Mouse (Mus musculus): ENCODE measurements around the gene Rab3il1.

Gene Rab3il1

GRCm38 (mm10) chr19:10013348-10013747 is 11.9 kb downstream of the Rab3il1 start:
- DNase-seq (ENCODE audit: low spot score in 2 of 2) = no peak

DNA sequence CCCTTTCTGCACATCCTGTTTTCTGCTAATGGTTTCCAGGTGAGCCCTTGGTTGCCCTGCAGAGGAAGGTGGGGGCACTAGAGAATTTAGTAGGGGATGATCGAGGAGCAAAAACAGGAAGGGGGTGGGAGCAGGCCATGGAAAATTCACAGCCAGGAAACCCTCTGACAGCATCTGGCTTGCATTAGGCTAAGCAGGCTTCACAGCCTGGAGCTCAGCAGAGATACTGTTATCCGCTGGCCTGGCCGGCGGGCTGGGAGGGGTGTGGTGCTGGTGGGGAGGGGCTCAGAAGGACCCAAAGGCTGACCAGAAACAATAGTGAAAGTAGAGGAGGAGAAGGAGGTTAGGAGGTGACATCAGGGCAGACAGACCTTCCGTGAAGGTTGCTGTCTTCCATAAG is 12.4 kb downstream of the Rab3il1 start:
- DNase-seq (ENCODE audit: low spot score in 2 of 2) = no peak

DNA sequence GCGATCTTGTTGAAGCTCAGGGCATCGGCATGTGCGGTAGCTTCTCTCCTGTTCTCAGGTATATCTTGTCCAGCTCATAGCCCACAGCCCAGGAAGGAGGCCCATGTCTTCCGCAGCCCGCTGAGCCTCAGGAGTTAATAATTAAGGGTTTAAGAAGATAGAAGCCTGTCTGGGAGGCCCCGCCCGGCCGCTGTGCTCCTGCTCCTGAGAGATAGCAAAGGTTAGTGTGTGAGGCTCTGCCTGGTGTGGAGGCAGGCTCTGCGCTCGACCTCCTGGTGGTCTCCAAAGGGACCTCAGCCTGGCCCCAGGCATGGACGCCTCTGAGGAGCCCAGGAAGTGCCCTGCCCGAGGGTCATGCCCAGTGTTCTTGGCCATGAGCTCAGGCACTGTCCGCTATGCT is 13.4 kb downstream of the Rab3il1 start:
- no peak for DNase-seq (ENCODE audit: low spot score in 2 of 2)

DNA sequence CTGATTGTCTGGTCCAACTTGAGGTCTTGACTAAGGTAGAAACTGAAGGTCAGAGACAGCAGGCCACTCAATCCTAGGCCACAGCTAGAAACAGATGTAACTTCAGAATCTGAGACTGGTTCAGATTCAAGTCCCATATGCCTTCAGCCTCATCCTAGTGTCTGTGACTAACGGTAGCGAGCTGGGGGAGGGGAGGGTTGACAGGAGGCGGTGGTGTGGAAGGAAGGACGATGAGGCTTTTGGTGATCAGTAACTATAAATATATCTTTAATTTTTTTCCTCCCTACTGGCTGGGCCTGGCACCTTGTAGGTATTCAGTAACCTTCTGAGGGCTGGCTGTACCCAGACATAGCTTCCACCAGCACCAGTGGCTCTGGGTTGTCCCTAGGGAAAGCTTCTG is 14.0 kb downstream of the Rab3il1 start:
- no peak for DNase-seq (ENCODE audit: low spot score in 2 of 2)

DNA sequence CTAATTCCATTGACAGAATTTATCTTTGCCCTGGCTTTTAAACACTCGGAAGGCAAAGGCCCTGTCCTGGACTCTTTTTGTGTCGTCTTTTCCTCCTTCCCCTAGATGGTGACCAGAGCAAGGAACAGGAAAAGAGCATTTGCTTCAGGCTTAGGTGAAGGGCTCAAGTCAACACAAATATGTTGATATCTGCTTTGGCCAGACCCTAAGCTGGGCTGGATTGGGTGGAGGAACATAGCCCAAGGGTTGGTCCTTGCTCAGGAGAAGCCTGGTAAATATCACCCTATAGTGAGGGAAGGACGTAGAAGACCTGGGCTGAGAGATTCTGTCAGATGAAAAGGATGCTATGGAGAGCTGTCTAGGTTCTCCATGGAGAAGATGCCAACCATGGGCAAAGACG is 14.7 kb downstream of the Rab3il1 start:
- DNase-seq (ENCODE audit: low spot score in 2 of 2) = no peak

DNA sequence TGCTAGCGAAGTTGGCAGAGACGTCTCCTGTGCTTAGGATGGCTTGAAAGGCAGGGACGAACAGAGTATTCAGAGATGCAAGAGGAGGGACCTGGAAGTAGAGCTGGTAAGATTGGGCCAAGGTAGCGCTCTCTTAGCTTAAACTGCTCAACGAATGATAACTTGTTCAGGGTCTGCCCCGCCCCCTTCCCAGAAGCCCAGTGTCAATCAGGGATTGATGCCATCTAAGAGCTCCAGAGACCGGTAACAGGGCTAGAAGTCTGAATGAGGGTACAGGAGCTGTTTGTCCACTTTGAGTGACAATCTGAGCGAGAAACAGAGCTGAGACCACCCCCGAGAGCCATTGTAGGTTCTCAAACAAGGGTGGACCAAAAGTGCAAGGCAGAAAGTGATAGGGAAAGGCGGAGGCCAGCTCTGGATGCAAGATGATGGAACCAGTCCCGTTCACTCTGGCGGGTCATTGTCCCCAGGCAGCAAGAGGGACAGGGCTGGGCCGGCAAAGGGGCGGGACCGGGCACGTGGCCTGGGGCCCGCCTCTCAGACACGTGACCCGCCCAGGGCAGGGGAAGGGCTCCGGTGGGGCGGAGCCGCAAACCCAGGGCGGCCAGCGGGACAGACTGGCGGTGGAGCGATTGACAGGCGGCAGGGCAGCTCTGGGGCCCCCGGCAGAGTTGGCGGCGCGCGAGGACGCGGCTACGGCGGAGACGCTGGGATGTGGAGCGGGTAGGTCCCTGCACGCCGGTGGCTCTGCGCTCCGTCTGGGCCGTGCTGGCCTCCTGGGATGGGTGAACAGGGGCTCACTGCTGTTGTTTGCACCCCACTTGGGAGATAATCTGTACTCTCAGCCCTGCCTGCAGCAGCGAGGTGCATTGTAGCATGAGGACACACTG is 16.4 kb downstream of the Rab3il1 start:
- peak; percentile 67 to 73 for DNase-seq (ENCODE audit: low spot score in 2 of 2)

GRCm38 (mm10) chr19:10018527-10018818 is 17.0 kb downstream of the Rab3il1 start:
- no peak for DNase-seq (ENCODE audit: low spot score in 2 of 2)

- DNase-seq (ENCODE audit: low spot score in 2 of 2) = no peak
These were observed 17.8 kb downstream of the Rab3il1 start for GRCm38 (mm10) chr19:10019214-10019760.

- DNase-seq (ENCODE audit: low spot score in 2 of 2) = no peak
These were observed 20.5 kb downstream of the Rab3il1 start for GRCm38 (mm10) chr19:10021981-10022380.

GRCm38 (mm10) chr19:10022414-10023303 is 21.2 kb downstream of the Rab3il1 start:
- DNase-seq (ENCODE audit: low spot score in 2 of 2) = peak; percentile 49 to 66

GRCm38 (mm10) chr19:10023304-10023758 is 21.9 kb downstream of the Rab3il1 start:
- no peak for DNase-seq (ENCODE audit: low spot score in 2 of 2)

DNA sequence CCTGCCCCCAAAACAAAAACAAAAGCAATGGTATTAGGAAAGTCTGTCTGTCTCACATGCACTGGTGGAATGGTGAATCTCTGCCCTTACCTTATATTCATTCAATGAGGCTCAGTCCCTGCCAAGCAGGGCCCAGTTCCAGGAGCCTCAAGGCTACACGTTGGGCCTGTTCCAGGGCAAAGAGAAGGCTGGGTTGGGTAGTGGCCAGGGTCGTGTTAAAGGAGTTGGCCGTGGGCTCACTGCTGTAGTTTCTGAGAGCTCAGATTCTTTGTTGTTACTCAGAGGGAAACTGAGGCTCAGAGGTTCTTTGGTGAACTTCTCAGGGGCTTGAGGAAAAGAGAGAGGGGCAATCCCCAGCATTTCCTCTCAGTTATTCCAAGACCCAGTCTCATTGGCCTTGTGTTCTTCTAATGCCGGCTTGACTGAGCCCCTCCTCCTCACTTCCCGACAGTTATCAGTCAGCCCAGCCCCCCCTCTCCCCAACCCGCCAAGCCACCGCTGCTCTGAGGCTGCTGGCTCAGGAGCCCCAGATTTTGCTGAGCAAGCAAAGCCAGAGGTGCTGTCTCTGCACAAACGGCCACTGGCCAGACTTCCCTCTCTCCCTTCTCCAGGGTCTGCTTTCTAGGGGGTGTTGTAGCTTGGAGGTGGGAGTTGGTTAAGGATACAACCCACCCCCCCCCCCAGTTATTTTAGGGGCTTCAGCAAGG is 23.9 kb downstream of the Rab3il1 start:
- DNase-seq (ENCODE audit: low spot score in 2 of 2) = no peak

GRCm38 (mm10) chr19:10029746-10030145 is 28.3 kb downstream of the Rab3il1 start:
- no peak for DNase-seq (ENCODE audit: low spot score in 2 of 2)

- peak; percentile 67 to 72 for DNase-seq (ENCODE audit: low spot score in 2 of 2)
These were observed 31.9 kb downstream of the Rab3il1 start for GRCm38 (mm10) chr19:10033211-10033973.

GRCm38 (mm10) chr19:10034356-10034755 is 32.9 kb downstream of the Rab3il1 start:
- no peak for DNase-seq (ENCODE audit: low spot score in 2 of 2)

GRCm38 (mm10) chr19:10034785-10035447 is 33.4 kb downstream of the Rab3il1 start:
- peak; percentile 77 to 82 for DNase-seq (ENCODE audit: low spot score in 2 of 2)

DNA sequence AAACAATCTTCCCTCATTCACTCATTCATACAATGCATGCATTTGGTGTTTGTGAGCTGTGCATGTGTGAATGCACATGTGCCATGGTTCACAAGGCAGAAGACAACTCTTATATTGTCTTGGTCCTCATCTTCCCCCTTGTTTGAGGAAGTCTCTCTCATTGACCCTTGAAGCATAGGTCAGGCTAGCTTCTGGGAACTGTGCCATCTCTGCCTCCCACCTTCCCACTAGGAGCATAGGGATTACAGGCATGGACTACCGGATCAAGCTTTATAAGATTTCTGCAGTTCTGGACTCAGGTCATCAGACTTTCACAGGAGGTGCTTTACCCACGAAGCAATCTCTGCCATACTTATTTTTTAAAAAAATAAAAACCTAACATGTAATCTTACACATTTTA is 36.1 kb downstream of the Rab3il1 start:
- no peak for DNase-seq (ENCODE audit: low spot score in 2 of 2)

- no peak for DNase-seq (ENCODE audit: low spot score in 2 of 2)
These were observed 36.9 kb downstream of the Rab3il1 start for GRCm38 (mm10) chr19:10038364-10038763.

- no peak for DNase-seq (ENCODE audit: low spot score in 2 of 2)
These were observed 37.4 kb downstream of the Rab3il1 start for GRCm38 (mm10) chr19:10038910-10039309.

GRCm38 (mm10) chr19:10039615-10040014 is 38.1 kb downstream of the Rab3il1 start:
- DNase-seq (ENCODE audit: low spot score in 2 of 2) = no peak
